Mouse (Mus musculus): ENCODE results near the gene Man2a1. TPM values are rescaled to one million over a fixed set of nuclear protein-coding genes. Genes with fewer than 3 reads are reported as not detected.
A peak's percentile ranks its signal among the peaks of the same experiment; 100 is the strongest.

Man2a1 gene
- total RNA-seq (2015; ENCODE audit: low replicate concordance) (8.0 and 10.1 TPM in 2 replicates), total RNA-seq (2017; ENCODE audit: low replicate concordance) (10.3 and 13.1 TPM in 2 replicates)

DNA sequence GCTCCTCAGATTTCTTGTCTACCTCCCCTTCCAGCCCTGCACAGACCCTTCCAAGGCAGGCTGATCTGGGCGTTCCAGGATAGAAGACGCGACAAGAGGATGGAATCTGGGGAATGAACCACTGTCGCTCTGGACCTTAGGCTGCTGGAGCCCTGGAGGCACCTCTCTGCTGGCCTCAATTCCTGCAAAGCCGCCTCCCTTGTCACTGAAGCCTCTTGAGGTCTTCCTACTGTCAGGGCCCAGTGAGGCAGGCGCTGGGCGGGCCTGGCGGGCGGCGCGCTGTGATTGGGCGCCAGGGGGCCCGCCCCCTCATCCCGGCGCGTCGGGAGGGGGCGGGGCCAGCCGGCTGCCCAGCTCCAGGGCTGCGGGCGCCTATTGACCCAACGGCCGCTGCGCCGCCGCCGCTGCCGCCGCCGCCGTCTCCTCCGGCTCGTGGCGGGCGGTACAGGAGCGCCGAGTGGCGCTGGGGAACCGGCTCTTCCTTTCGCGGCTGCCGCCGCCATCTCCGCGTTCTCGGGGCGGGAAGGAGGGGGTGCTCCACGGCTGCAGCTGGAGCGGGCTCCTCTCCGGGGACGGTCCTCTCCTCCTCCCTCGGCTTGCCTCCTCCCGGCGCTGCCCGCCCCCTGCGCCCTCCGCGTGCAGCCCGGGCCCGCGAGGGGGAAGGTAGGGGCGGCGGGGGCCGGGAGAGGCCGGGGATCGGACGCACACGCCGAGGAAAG, at the start of gene Man2a1:
TSS of gene Man2a1 (plus strand) at position 365 of the 719 bp plus-strand sequence.
- peak; percentile 93 for ATAC-seq (replicated peaks; ENCODE audit: low FRiP score, poor library complexity, severe bottlenecking)

DNA sequence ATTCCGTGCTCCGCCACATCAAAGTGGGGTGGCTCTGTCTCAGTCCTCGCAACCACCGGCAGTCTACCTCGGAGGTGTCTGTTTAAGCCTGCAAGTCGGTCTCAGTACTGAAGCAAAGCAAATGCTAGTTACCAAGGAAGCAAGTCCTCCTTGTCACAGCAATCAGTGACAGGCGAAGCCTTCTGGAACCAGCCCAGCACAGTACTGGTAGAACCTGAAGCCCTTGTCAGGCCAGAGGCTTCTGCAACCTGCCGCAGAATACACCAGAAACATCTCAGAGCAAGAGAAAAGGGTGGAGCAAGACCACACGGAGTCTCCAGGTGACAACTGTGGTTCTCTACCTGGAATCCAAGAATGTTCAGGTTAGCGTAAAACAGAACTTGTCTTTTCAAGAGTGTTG, 47.2 kb upstream of the Man2a1 start:
- ATAC-seq (replicated peaks; ENCODE audit: low FRiP score, poor library complexity, severe bottlenecking): no peak

DNA sequence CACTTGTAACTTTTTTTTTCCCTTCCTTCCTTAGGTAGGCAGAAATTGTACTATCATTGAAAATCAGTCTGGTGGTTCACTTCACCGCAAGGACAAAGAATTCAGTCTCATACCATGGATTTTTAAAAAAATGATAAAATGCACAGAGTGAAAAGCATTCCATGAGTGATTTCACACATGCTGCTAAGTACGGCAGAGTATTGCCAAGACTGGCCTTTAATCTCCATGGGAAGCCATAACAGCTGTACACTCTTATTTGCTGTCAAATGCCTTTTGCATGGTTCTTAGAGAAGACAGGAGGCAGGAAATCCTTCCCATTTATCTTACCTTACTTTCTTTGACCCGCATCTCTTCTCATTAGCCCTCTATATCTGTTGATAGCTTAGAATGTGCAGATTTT, 45.6 kb upstream of the Man2a1 start:
- ATAC-seq (replicated peaks; ENCODE audit: low FRiP score, poor library complexity, severe bottlenecking): no peak

DNA sequence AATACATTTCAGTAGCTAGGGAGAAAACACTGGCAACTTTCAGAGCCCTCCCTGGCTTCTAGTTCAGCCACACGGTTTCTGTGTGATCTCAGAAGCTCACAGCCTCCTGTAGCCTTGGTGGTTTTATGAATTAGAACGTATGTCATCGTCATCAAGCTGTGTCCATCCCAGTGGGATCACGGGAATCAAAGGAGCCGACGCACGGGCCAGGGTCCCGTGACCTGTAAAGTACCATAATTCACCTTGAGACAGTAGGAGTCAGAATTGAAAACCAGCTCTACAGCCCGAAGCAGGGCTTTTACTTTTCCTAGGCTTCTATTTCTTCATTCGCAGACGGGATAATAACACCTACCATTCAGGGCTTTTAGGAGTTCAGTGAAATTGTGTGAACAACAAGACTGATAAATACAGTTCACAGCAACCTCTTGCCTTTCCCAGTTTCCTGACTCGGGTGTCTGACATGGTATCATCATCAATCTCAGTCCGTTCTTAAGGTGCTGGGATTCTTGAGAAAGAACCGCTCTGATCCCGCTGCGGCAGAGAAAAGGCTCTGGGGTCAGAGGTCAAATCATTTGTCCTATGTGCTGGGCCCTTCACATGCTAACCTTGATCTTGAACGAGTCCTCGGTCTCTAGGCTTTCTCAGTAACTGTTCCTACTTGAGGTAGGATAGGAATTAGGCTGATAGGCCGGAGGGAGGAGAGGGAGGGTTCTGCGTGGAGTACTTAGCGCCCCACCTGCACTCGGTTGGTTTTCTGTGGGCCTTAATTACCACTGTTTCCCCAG, 43.7 kb upstream of the Man2a1 start:
- ATAC-seq (replicated peaks; ENCODE audit: low FRiP score, poor library complexity, severe bottlenecking): no peak

DNA sequence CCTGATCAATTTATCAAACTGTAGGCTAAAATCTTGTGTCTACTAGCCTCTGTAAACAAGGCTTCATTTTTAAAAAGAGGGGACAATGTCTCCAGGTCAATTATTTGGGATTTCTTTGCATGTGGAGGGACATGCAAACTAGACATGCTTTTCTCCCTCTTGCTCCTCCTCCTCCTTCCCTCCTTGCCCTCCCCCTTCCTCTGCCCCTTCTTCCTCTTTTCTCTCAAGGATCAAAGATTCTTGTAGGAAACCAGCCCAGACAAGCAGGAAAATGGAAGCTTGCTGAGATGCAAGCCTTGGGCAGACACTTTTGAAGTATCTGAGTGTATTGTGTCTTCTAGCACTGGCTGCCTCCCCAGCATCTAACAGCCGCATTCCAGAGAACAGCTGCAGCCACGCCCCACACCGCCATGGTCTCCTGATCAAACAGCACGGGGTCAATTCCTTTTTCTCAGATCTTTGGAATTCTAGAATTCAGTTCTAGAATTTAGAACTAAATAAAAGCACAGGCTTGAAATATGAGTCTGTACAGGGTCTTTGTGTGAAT, 41.5 kb upstream of the Man2a1 start:
- ATAC-seq (replicated peaks; ENCODE audit: low FRiP score, poor library complexity, severe bottlenecking): no peak

DNA sequence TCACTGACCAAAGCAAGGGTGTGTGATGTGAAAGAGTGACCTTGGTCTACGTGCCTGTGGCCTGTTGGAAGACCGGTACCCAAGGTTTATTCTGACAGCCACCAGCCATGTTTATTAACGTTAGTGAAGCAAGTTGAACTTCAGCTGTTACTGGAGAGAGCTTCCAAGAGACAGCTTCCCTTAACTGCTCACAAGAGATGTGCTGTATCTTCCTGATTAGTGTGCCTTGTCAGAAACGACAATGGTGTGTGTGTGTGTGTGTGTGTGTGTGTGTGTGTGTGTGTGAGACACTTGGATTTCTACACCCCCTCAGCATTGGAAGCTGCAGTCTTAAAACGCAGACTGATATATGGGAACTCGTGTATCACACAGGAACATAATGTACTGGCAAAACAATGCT, 34.1 kb upstream of the Man2a1 start:
- ATAC-seq (replicated peaks; ENCODE audit: low FRiP score, poor library complexity, severe bottlenecking): no peak

DNA sequence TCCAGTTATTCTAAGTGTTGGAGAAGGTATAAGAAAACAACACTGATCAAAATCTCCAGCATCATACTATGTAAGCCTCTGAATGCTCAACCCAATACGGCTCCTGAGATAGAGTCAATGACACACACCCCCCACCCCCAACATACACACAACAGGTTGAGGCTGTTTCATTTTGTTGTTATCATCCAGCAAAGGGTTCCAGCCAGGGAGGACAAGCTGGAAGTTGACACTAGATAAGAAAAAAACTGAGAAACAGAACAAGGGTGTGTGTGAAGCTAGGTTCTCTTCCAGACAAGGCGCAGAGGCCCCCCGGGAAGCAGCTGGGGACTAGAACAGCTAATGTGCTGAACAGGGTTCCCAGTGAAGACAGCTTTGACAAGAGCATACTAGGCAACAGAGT, 33.0 kb upstream of the Man2a1 start:
- ATAC-seq (replicated peaks; ENCODE audit: low FRiP score, poor library complexity, severe bottlenecking): no peak

DNA sequence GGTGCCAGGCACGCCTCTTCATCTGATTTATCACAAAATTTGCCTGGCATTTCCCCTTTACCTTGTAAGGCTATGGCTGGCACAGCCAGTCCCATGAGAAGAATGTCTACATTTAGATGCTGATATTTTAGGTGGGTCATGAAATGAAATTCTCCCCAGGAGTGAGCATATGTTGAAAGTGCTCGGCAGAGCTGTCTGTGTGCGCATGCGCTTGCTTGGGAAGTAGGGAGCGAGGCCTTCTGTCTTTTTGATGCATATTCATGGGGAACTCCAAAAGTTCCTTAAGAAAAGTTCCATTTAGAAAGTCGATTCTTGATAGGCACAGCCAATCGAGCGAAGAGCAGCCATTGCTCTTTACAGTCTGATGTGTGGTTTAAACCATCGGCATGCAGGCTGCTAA, 26.6 kb upstream of the Man2a1 start:
- no peak for ATAC-seq (replicated peaks; ENCODE audit: low FRiP score, poor library complexity, severe bottlenecking)

DNA sequence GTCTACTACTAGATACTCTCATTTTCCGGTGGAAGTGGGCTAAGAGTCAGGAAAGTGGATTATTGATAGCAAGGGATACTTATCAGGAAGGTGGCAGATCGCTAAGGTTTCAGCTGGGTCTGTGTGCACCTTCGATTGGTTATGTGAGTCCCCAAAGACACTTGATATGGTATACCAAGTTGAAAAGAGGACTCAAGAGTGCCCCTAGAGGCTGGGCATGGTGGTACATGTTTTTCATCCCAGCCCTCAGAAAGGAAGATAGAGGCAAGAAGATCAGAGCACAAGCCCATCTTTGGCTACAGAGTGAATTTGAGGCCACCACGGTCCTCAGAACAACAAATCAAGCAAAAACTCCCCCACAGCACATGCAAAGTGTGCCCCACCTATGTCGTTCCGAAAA, 25.3 kb upstream of the Man2a1 start:
- ATAC-seq (replicated peaks; ENCODE audit: low FRiP score, poor library complexity, severe bottlenecking): no peak

DNA sequence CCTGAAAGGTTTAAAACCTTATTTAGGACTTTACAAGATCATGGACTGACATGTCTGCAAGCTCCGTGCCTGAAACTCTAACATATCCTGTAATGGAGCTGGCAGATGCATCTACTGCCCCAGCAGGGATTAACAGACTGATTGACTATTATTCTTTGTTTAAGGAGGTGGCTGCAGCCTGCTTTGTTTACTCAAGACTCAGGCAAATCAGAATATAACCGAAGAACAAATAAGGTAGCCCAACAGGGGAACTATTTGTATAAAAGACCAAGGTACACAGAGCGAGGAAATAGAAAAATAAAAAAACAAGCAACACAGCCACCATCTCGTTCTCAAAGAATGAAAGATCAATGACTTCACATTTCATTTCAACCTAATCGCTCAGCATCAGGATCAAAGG, 23.1 kb upstream of the Man2a1 start:
- ATAC-seq (replicated peaks; ENCODE audit: low FRiP score, poor library complexity, severe bottlenecking): no peak

DNA sequence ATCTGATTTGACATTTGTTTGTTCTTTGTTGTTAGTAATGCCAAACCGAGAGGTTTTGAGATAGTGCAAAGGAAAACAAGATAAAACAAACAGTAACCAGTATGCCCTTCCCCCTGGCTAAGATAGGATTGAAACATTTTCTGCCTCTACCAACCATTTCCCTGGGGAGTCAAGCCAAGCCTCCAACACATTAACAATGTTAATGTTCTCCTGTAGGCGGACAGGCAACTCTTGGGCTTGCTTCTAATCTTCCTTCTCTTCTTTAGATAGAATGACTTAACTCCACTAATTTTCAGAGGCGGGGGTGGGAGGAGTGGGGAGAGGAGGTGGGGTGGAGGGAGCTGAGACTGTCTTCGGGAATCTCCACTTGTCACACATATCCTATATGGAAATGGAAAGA, 22.2 kb upstream of the Man2a1 start:
- no peak for ATAC-seq (replicated peaks; ENCODE audit: low FRiP score, poor library complexity, severe bottlenecking)

DNA sequence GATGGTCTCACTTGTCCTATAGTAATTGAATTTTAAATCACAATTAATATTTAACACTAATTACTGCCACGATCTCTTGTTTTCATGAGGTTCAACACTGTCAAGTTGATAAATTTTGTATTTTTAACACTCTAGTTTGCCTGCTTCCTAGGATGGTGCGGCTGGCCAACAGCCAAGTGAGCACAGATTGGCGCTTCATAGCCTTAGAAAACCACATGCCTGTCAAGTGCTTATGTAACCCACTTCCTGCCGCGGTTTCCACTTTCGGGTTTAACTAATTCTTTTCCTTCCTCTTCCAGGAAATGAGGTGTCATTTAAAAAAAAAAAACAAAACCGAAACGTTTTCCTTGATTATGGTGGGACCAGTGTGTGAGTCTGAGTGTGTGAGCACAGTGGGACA, 20.8 kb upstream of the Man2a1 start:
- ATAC-seq (replicated peaks; ENCODE audit: low FRiP score, poor library complexity, severe bottlenecking): no peak

DNA sequence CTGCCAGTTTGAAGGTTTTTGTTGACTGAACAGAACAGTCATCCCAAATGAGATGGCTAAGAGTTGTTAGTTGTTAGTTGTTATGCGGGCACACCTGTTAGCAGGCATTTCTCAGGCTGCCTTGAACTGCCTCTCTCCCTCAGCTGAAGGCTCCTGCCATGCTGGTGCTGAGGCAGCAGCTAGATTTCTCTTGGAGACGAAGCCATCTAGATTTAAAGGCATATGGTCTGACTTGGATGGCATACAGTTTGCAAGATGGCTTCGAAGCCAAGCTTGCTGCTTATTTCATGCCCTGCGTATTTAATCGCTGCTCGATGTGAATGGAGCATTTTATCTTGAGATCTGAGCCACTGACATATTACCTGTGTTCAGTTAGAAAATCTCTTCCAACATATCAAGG, 19.4 kb upstream of the Man2a1 start:
- no peak for ATAC-seq (replicated peaks; ENCODE audit: low FRiP score, poor library complexity, severe bottlenecking)

DNA sequence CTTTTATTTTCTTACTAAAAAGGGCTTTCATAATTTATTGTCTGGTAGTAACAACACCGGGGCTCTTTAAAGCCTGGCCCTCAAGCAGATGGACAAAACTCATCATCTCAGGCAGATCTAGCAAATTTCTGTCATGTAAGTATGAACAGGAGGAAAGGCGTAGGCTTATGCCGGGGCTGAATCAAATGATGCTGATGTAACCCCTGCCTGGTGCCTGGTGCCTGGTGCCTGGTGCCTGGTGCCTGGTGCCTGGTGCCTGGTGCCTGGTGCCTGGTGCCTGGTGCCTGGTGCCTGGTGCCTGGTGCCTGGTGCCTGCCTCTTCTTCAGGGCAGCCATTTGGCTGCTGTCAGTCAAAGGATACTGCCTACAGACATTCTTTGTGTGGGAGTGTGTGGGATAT, 18.6 kb upstream of the Man2a1 start:
- ATAC-seq (replicated peaks; ENCODE audit: low FRiP score, poor library complexity, severe bottlenecking): no peak

DNA sequence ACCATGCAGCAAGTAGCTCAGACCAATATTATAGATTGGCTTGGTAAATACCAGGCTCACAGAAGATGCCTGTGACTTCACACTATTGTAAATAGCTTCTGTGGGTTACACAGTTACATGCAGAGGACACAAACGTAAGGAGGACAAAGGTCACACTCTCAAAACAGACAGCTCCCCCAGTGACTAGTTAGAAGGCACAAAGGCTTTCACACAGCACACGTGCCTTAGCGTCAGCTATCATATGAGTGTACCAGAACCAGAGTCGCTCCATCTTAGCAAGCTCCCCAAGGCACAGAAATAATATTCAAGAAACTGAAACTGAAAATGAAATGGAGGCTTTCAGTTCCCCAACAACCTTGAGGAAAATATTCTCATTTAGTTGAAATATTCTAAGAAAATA, 10.1 kb upstream of the Man2a1 start:
- ATAC-seq (replicated peaks; ENCODE audit: low FRiP score, poor library complexity, severe bottlenecking): no peak

DNA sequence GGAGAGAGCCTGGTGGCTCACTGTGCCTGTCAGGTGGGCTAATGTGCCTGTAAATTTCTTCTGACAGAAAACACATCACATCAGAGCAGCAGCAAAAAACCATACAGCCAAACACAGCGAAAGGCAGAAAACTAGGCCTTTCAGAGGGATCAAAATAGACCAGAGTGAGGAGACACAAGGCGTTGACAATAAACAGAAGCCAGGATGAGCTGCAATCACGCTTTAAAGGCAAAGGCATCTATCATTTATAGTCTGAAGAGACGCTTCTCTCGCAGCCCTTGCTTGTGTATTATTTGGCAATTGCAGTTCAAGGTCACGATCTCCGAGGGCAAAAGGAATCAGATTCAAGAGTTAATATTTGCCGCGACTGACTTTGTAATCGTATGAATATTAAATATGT, 9.2 kb upstream of the Man2a1 start:
- no peak for ATAC-seq (replicated peaks; ENCODE audit: low FRiP score, poor library complexity, severe bottlenecking)

DNA sequence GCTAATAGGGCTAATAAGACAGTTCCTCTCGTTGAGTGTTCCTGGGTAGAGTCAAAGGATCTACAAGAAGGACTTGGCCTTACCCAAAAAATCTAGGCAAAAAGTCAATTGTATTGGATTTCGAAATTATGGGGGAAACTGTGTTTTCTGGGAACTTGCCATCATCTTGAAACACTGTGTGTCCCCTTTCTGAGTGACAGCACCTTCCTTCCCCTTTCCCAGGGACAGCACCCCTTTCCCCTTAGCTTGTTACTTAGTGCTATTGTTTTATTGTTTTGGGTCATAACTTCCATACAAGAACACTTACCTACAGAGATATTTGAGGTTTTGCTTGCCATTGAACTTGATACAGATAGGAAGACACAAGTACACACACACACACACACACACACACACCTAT, 8.2 kb upstream of the Man2a1 start:
- ATAC-seq (replicated peaks; ENCODE audit: low FRiP score, poor library complexity, severe bottlenecking): no peak

DNA sequence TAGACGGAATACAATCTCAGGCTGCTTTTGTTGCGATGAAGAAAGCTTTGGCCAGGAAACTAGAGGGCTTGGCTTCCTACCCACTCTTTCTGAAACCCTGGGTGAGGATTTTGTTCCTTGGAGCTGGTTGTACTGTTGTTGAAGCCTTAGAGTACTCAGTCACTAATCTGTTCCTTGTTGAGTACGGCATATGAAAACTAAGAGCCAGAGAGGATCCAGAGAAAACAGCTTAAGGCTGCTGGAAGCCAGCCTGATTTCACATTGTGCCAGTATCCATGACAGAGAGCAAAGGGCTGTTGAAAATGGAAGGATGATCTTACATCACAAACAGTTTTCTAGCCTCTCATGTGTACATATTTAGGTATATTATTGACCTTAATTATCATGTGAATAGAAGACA, 7.7 kb upstream of the Man2a1 start:
- ATAC-seq (replicated peaks; ENCODE audit: low FRiP score, poor library complexity, severe bottlenecking): no peak

DNA sequence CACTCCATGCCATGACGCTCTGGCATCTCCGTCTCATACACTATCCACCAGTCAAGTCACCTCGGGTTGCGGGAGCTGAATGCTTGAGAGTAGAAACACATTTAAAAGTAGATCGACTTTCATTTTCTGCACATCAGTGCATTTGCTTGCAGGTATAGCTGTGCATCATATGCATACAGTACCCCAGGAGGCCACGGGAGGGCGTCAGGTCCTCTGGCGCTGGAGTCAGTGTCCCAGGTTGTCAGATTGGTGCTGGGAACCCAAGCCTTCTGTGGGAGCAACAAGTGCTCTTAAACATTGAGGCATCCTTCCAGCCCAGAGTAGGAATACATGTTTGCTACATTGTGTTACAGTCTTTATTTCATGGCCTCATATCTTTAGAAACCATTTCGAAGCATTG, 2.8 kb upstream of the Man2a1 start:
- ATAC-seq (replicated peaks; ENCODE audit: low FRiP score, poor library complexity, severe bottlenecking): no peak

DNA sequence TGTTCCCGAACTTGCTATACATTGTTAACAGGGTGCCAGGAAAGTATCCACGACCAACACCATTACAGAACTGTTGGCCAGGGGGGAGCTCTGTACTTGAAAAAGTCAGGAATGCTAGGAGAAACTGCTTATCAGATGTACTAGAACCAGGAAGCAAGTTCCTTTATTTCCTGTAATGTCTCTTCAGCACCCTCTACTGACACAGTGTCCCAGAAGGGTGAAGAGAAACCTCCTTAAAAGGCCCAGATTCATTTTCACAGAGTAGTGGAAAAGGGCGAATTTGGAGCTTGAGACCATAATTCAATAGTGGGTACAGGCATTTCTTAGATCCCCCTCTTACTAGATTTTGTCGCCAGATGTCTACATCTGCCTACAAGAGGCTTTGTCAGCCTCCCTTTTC, 620 bp upstream of the Man2a1 start:
- no peak for ATAC-seq (replicated peaks; ENCODE audit: low FRiP score, poor library complexity, severe bottlenecking)

DNA sequence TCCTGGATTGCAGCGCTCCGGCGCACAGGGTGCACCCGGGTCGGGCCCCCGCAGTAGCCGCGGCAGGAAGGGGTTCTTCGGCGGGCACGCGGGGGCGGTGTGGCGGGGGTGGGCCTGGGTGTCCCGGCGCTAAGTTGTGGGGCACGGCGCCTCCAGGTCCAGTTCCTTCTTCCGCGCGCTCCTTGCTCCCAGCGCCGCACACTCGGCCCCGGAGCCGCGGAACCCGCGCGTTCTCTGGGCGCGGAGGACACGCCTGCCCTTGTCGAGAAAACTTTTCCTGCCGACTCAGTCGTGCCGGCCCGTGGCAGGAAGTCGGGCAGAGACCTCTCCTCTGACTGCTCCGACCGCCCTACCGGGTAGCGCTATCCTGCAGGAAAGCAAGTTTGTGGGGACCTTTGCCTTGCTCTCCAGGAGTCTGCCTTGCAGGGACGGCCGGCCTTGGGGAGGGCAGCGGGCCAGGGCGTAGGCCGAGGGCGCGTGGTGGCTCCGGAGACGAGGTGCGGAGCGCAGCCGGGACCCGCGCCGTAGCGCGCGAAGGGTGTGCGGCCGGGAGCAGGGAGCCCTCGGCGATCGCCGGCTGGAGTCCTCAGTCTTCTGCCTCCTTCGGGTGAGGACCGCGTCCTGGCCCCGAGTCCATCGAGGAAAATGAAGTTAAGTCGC, 685 bp downstream of the Man2a1 start:
- ATAC-seq (replicated peaks; ENCODE audit: low FRiP score, poor library complexity, severe bottlenecking): no peak; the same call in 1 of the 2 replicates
